Mouse (Mus musculus) E14TG2a.4 (cell line): ENCODE results near the gene Akr1d1.

ENCODE experiments used
- CTCF ChIP-seq: conservative IDR thresholded peaks from 2 replicates; pipeline ENCODE4 v1.5.1; 2014; ENCODE audit warnings: low read length
- NANOG ChIP-seq: IDR thresholded peaks from 2 replicates; pipeline ENCODE4 v1.6.1; 2014; ENCODE audit warnings: borderline replicate concordance, low read length, mixed read lengths

DNA sequence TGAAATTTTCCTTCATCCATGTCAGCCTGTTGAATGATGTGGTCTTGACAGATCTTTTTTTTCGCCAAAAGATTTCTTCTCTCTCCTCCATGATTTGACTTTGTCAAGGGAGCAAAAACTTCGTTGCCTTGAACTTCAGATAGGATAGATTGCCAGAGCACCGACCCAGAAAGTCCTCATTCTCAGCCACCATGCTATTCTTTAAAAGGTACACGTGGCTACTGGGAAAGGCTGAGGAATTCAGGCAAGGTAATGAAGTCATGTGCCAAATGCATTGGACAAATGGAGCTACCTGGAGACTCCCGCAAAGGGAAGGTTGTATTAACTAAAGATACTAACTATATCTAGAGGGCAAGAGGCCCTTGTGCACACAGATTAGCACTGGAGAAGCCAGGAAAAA is 8.8 kb downstream of the Akr1d1 start:
- TF ChIP-seq CTCF (no peak), NANOG (no peak)
